9 mouse cellular contexts compared by ENCODE assay signal in genomic region chr3:121762056-121762852, GRCm38 (mm10). TPM values are rescaled to one million over a fixed set of nuclear protein-coding genes. Genes with fewer than 3 reads are reported as not detected.
DNase-seq lines count a peak whose midpoint lies in the region; ATAC-seq and TF ChIP-seq lines count a peak whose summit lies in the region.
"Had no signal": no experiment of that assay in that cellular context is flagged by ENCODE, and none has a peak within 500 bp of the region (broad histone marks: within the 10 kb centered on the region; RNA-seq: fewer than 3 reads in every experiment).

No protein-coding gene starts in this region.

- H3K27me3 ChIP-seq in liver, adult 2 months (ENCODE audit: control insufficient read depth, insufficient read depth, low read length), result no peaks in the 10 kb centered on the region
- no peaks in the 10 kb centered on the region for H3K27me3 ChIP-seq in midbrain, embryonic 16.5 days (ENCODE audit: control insufficient read depth, insufficient read depth, low read depth, low read length)
- no peaks in the 10 kb centered on the region for H3K27me3 ChIP-seq in heart, embryonic 12.5 days (replicated peaks)
- H3K27me3 ChIP-seq: stomach, embryonic 15.5 days had no signal

- TF ChIP-seq CTCF in liver, adult 2 months (IDR thresholded peaks at IDR 0.05; ENCODE audit: low read depth, low read length), result peak; percentile 18; the same call in 1 of the 2 replicates

- DNase-seq in cerebellum, adult 9-11 months, result no peak
- peak; percentile 63 for DNase-seq in liver, adult 2 months (ENCODE audit: extremely low read depth, low read depth, low spot score)
- no peak for DNase-seq in liver
- peak; percentile 47 for DNase-seq in induced T-regulatory cell, adult 2 months (ENCODE audit: low read depth)
- no peak for DNase-seq in urinary bladder, postnatal 14 days (ENCODE audit: low spot score)

- no peaks in the 10 kb centered on the region for H3K9me3 ChIP-seq in midbrain, embryonic 16.5 days (replicated peaks; ENCODE audit: control insufficient read depth, low read length, poor library complexity, severe bottlenecking)
- H3K9me3 ChIP-seq in heart, embryonic 12.5 days (replicated peaks), result no peaks in the 10 kb centered on the region
- H3K9me3 ChIP-seq: stomach, embryonic 15.5 days had no signal

- no peak for TF ChIP-seq POLR2A in liver, adult 2 months (IDR thresholded peaks at IDR 0.05; ENCODE audit: extremely low read depth, insufficient read depth, low read length)

- WGBS in liver, adult 2 months, result 46% methylated on average over 4 of the region's 4 CpGs
- whole genome bisulfite sequencing in midbrain, embryonic 16.5 days, result 62% methylated on average over 4 of the region's 4 CpGs
- 58% methylated on average over 4 of the region's 4 CpGs for WGBS in heart, embryonic 12.5 days

- H3K27ac ChIP-seq in liver, adult 2 months (replicated peaks; ENCODE audit: insufficient read depth, low read depth, low read length), result no peak overlapping the region
- H3K27ac ChIP-seq in midbrain, embryonic 16.5 days (ENCODE audit: low read length), result no peak overlapping the region
- H3K27ac ChIP-seq in heart, embryonic 12.5 days (ENCODE audit: poor library complexity, severe bottlenecking), result no peak overlapping the region
- H3K27ac ChIP-seq: stomach, embryonic 15.5 days had no signal

- peaks cover 82% of the 10 kb centered on the region for H3K36me3 ChIP-seq in liver, adult 2 months (ENCODE audit: control insufficient read depth, insufficient read depth, low read length)
- H3K36me3 ChIP-seq in midbrain, embryonic 16.5 days (ENCODE audit: control insufficient read depth, insufficient read depth, low read length), result peaks cover 4% of the 10 kb centered on the region; the same call in 1 of the 2 replicates
- peaks cover 44% of the 10 kb centered on the region for H3K36me3 ChIP-seq in heart, embryonic 12.5 days

- peak; percentile 67; the same call in 1 of the 2 replicates for ATAC-seq in cerebellum, adult (ENCODE audit: insufficient number of reproducible peaks, low FRiP score, low TSS enrichment)
- ATAC-seq in midbrain, embryonic 16.5 days, result peak; percentile 76; the same call in 1 of the 2 replicates
- no peak for ATAC-seq in heart, embryonic 12.5 days (ENCODE audit: insufficient number of reproducible peaks, low FRiP score)

- no peaks in the 10 kb centered on the region for H3K4me1 ChIP-seq in liver, adult 2 months (ENCODE audit: control insufficient read depth, insufficient read depth, low read length)
- no peaks in the 10 kb centered on the region for H3K4me1 ChIP-seq in midbrain, embryonic 16.5 days (ENCODE audit: control insufficient read depth, insufficient read depth, low read length)
- H3K4me1 ChIP-seq in heart, embryonic 12.5 days (replicated peaks), result 0 out of 2 replicates have a peak, but pooled peaks cover 2% of the 10 kb centered on the region
- H3K4me1 ChIP-seq: stomach, embryonic 15.5 days had no signal

- H3K79me2 ChIP-seq in liver, adult 2 months (ENCODE audit: control insufficient read depth, insufficient read depth, low read length), result no peaks in the 10 kb centered on the region

- no peak overlapping the region for H3K9ac ChIP-seq in liver, adult 2 months (ENCODE audit: low read depth, low read length)
- no peak overlapping the region for H3K9ac ChIP-seq in midbrain, embryonic 16.5 days (ENCODE audit: low read depth, low read length)
- no peak overlapping the region for H3K9ac ChIP-seq in heart, embryonic 12.5 days
- H3K9ac ChIP-seq: stomach, embryonic 15.5 days had no signal

- no peak overlapping the region for H3K4me3 ChIP-seq in liver, adult 2 months (ENCODE audit: insufficient read depth, low read depth, low read length)
- no peak overlapping the region for H3K4me3 ChIP-seq in midbrain, embryonic 16.5 days (ENCODE audit: low read depth, low read length)
- H3K4me3 ChIP-seq in heart, embryonic 12.5 days, result no peak overlapping the region
- H3K4me3 ChIP-seq: stomach, embryonic 15.5 days had no signal

- no peak overlapping the region for H3K4me2 ChIP-seq in midbrain, embryonic 16.5 days (ENCODE audit: low read length)
- H3K4me2 ChIP-seq in heart, embryonic 12.5 days, result no peak overlapping the region
- H3K4me2 ChIP-seq: stomach, embryonic 15.5 days had no signal

RNA-seq across cellular contexts. Expression of gene F3, which starts 38.9 kb away (rescaled TPM):
- 5.1 and 6.4 TPM in 2 replicates for total RNA-seq in liver, adult 2 months (2014; rRNA removed)
- polyA plus RNA-seq in liver, adult 2 months (2012; rRNA removed), result 2.3 and 2.7 TPM in 2 replicates
- polyA plus RNA-seq in midbrain, embryonic 16.5 days (2015; fragmentation: Nextera tagmentation; extraction: Ambion mirVana), result 10.1 and 13.0 TPM in 2 replicates
- 6.3 and 9.1 TPM in 2 replicates for polyA plus RNA-seq in heart, embryonic 12.5 days (2016; fragmentation: Nextera tagmentation; extraction: Ambion mirVana)

RNA-seq across cellular contexts. Expression of gene Abcd3, which starts 52.8 kb away (rescaled TPM):
- 277 and 397 TPM in 2 replicates for total RNA-seq in liver, adult 2 months (2014; rRNA removed)
- 45.5 and 49.5 TPM in 2 replicates for polyA plus RNA-seq in liver, adult 2 months (2012; rRNA removed)
- 74.5 and 78.9 TPM in 2 replicates for polyA plus RNA-seq in midbrain, embryonic 16.5 days (2015; fragmentation: Nextera tagmentation; extraction: Ambion mirVana)
- polyA plus RNA-seq in heart, embryonic 12.5 days (2016; fragmentation: Nextera tagmentation; extraction: Ambion mirVana), result 45.0 and 47.2 TPM in 2 replicates

Comparison
In these comparisons a context has a peak if more than half of its experiments do, and no peak if none do; other contexts are left out.
1. DNase-seq: peak in liver, adult 2 months (single experiment) and induced T-regulatory cell, adult 2 months (single experiment); none in cerebellum, adult 9-11 months (single experiment), liver (single experiment) and urinary bladder, postnatal 14 days (single experiment).